ENCODE assay signal across 11 mouse cellular contexts in genomic region chr1:191818145-191818631, GRCm38 (mm10). TPM values are rescaled to one million over a fixed set of nuclear protein-coding genes. Genes with fewer than 3 reads are reported as not detected.
DNase-seq lines count a peak whose midpoint lies in the region; ATAC-seq lines count a peak whose summit lies in the region.
"Had no signal": no experiment of that assay in that cellular context is flagged by ENCODE, and none has a peak within 500 bp of the region (broad histone marks: within the 10 kb centered on the region; RNA-seq: fewer than 3 reads in every experiment).

No protein-coding gene starts in this region.

- H3K4me2 ChIP-seq in kidney, embryonic 15.5 days: no peak overlapping the region
- no peak overlapping the region for H3K4me2 ChIP-seq in embryonic facial prominence, embryonic 11.5 days (ENCODE audit: low read depth, low read length)
- H3K4me2 ChIP-seq: limb, embryonic 15.5 days had no signal

- peak; percentile 56 for ATAC-seq in cerebellum, adult (ENCODE audit: insufficient number of reproducible peaks, low FRiP score, low TSS enrichment)
- 0 out of 2 replicates have a peak, but pooled peaks have one; percentile 17 for ATAC-seq in kidney, embryonic 15.5 days (replicated peaks; ENCODE audit: low FRiP score)
- peak; percentile 29; the same call in 1 of the 2 replicates for ATAC-seq in embryonic facial prominence, embryonic 11.5 days (replicated peaks; ENCODE audit: insufficient number of reproducible peaks, low FRiP score, low TSS enrichment, low read depth)
- ATAC-seq in megakaryocyte progenitor cell, adult 5-6 weeks (replicated peaks; ENCODE audit: poor library complexity): peak; percentile 9; the same call in 1 of the 2 replicates

- no peak for DNase-seq in cerebellum, postnatal 25 days
- DNase-seq in kidney, adult 11 months: no peak
- DNase-seq in embryonic facial prominence, embryonic 11.5 days (ENCODE audit: low spot score): no peak
- DNase-seq in gastrocnemius, postnatal 25 days: no peak
- DNase-seq in layer of hippocampus, adult 18-20 months (ENCODE audit: low spot score in 2 of 2): no peak

- no peak overlapping the region for H3K4me3 ChIP-seq in kidney, embryonic 15.5 days (replicated peaks)
- no peak overlapping the region for H3K4me3 ChIP-seq in embryonic facial prominence, embryonic 11.5 days (ENCODE audit: low read depth, low read length)
- H3K4me3 ChIP-seq: erythroblast, embryonic 14.5 days; limb, embryonic 15.5 days had no signal

- 0 out of 2 replicates have a peak overlapping the region, but pooled peaks have one; percentile 18 for H3K27ac ChIP-seq in kidney, embryonic 15.5 days
- H3K27ac ChIP-seq in embryonic facial prominence, embryonic 11.5 days (replicated peaks; ENCODE audit: low read depth, low read length): no peak overlapping the region
- H3K27ac ChIP-seq: limb, embryonic 15.5 days had no signal

- WGBS in kidney, embryonic 15.5 days: 25% methylated on average over 6 of the region's 6 CpGs
- 42% methylated on average over 6 of the region's 6 CpGs for WGBS in embryonic facial prominence, embryonic 11.5 days

- peak overlapping the region; percentile 7; the same call in 1 of the 2 replicates for H3K9ac ChIP-seq in kidney, embryonic 15.5 days
- no peak overlapping the region for H3K9ac ChIP-seq in embryonic facial prominence, embryonic 11.5 days (replicated peaks; ENCODE audit: low read length)
- H3K9ac ChIP-seq: limb, embryonic 15.5 days had no signal

- no peaks in the 10 kb centered on the region for H3K9me3 ChIP-seq in kidney, embryonic 15.5 days (replicated peaks)
- no peaks in the 10 kb centered on the region for H3K9me3 ChIP-seq in embryonic facial prominence, embryonic 11.5 days (replicated peaks; ENCODE audit: control insufficient read depth, low read length)
- H3K9me3 ChIP-seq: G1E; limb, embryonic 15.5 days had no signal

- H3K36me3 ChIP-seq in kidney, embryonic 15.5 days: peaks cover 5% of the 10 kb centered on the region; the same call in 1 of the 2 replicates
- no peaks in the 10 kb centered on the region for H3K36me3 ChIP-seq in embryonic facial prominence, embryonic 11.5 days (replicated peaks; ENCODE audit: control insufficient read depth, insufficient read depth, low read depth, low read length)
- H3K36me3 ChIP-seq: limb, embryonic 15.5 days had no signal

- H3K27me3 ChIP-seq in kidney, embryonic 15.5 days: no peaks in the 10 kb centered on the region
- H3K27me3 ChIP-seq in embryonic facial prominence, embryonic 11.5 days (ENCODE audit: control insufficient read depth, insufficient read depth, low read length): no peaks in the 10 kb centered on the region
- H3K27me3 ChIP-seq: limb, embryonic 15.5 days had no signal

- H3K4me1 ChIP-seq in kidney, embryonic 15.5 days: peaks cover 23% of the 10 kb centered on the region
- no peaks in the 10 kb centered on the region for H3K4me1 ChIP-seq in embryonic facial prominence, embryonic 11.5 days (ENCODE audit: control insufficient read depth, insufficient read depth, low read length)

RNA-seq across cellular contexts. Expression of gene Nek2, which starts 3.1 kb away (rescaled TPM):
- 44.5 and 45.1 TPM in 2 replicates for polyA plus RNA-seq in kidney, embryonic 15.5 days (2015; fragmentation: Nextera tagmentation; extraction: Ambion mirVana)
- 43.9 and 44.5 TPM in 2 replicates for polyA plus RNA-seq in embryonic facial prominence, embryonic 11.5 days (2014; fragmentation: Nextera tagmentation; extraction: Ambion mirVana)
- 22.4 and 23.4 TPM in 2 replicates for total RNA-seq in megakaryocyte progenitor cell, adult 5-6 weeks (2015)
- total RNA-seq in megakaryocyte progenitor cell, adult 5-6 weeks (2017): 35.8 and 36.8 TPM in 2 replicates
- total RNA-seq in gastrocnemius, postnatal 25 days (2021): under 1 TPM; 0.26 to 0.80 TPM
- 1 to 10 TPM; 1.2 to 1.3 TPM for total RNA-seq in layer of hippocampus, adult 18-20 months (2021)

Comparison
In these comparisons a context has a peak if more than half of its experiments do, and no peak if none do; other contexts are left out.
1. RNA of gene Nek2, which starts 3.1 kb away (total RNA-seq): 22.4 to 36.8 TPM in megakaryocyte progenitor cell, adult 5-6 weeks; 1.2 to 1.3 TPM in layer of hippocampus, adult 18-20 months and 0.26 to 0.80 TPM in gastrocnemius, postnatal 25 days; every median in the first group is over 10 times any median in the second.
2. Peak in every context shown above with its lines, with median percentiles within 50 percentile points of each other: ATAC-seq.